Mouse (Mus musculus) kidney, adult 9 months (tissue): ENCODE data around the gene Boc.

Experiments used
- DNase-seq: peaks from one replicate; pipeline ENCODE4 v3.0.0; 2022

Gene Boc

DNA sequence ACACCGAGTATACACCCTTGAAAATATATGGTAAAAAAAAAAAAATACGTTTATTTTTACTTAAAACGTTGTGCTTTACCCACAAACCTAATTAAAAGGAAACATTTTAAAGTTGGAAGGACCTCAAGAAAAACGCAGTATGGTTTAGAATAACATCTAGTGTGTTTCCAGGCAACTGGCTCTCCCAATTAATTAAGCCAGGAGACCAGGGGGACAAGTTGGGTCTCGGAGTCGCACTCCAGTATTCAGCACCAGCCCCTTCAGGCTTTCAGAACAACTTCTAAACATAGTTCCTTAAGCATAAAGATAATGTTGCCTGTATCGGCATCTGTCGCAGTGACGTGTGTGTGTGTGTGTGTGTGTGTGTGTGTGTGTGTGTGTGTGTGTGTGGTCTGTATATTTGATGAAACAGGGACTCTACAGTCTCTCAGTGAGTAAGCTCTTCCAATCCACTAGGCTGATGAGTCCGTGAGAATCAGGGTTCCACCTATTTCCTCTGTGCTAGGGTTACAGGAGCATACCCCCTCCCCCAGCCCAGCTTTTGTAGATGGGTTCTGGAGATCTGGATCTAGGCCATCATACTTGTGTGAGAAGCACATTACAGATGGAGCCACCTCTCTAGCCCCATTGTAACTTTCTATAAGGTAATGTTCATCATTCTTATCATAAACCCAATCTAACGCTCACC is 31.3 kb downstream of the Boc start:
- no peak for DNase-seq

- DNase-seq, result no peak
Measured at GRCm38 (mm10) chr16:44526689-44527088, 32.0 kb downstream of the Boc start.

- no peak for DNase-seq
Measured at GRCm38 (mm10) chr16:44526044-44526443, 32.7 kb downstream of the Boc start.

GRCm38 (mm10) chr16:44523595-44523994 is 35.1 kb downstream of the Boc start:
- DNase-seq, result no peak

GRCm38 (mm10) chr16:44516498-44516897 is 42.2 kb downstream of the Boc start:
- no peak for DNase-seq

DNA sequence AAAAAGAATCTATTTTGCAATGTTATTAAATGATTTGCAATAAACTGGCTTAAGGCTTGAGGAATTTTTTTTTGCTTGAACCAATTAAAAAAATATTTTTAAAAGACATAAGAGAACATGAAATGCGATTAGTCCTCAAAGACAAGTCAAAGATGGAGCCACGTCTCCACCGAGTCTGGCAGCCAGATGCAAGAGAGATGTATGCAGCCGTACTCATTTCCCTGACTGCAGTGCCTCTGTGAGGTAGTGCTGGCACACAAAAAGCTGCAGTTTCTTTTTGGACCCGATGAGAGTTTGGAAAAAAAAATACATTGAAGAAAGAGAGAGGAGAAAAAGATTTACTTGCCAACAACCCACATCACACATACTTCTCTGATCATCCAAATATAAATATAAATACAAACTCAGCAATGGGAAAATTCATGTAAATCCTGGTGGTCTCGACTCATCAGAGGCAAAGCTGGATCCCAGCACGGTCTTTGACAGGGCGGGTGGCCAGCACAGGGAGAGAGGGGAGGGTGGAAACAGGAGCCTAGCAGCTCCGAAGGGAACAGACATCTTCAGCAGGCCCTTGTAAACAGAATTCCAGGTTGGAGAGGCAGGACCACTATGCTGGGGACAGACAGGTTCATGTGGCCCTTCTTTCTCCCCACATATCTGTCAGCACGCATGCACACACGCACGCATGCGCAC is 48.0 kb downstream of the Boc start:
- DNase-seq, result no peak

GRCm38 (mm10) chr16:44509458-44510344 is 49.0 kb downstream of the Boc start:
- DNase-seq, result no peak

DNA sequence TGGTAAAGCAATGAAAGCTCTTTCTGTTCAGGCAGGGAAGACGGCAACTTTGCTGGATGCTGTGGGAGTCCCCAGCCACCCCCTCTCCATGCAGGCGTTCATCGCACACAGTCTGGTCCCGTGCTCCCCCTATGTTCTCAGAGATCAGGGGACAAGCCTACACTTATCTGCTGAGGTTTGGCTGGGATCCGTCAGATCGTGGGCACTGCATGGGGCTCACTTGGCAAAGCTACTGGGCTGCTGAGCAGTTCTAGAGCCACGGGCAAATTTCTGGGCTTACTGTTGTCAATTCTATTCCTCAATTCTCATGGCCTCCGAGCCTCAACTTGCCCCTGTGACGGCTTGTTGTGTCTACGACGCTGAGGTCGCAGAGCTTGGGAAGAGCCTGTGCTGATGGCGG is 49.9 kb downstream of the Boc start:
- no peak for DNase-seq

DNA sequence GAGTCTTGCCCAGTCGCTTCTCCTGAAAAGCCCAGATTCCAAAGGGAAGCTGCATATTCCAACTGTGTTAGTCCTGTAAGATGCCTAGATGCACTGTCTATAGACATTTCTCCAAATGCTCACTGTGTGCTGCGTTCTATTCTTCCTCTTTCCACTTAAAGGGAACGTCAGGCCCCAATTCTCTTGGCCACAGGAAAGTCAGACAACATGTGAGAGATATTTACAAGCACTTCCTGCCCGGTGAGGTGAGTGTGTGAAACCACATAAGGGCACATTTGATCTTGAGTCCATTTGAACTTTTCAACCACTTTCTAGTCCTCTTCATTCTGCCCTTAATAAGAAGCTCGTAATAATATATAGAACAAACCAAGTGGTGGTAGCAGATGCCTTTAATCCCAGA is 50.7 kb downstream of the Boc start:
- DNase-seq, result no peak

DNA sequence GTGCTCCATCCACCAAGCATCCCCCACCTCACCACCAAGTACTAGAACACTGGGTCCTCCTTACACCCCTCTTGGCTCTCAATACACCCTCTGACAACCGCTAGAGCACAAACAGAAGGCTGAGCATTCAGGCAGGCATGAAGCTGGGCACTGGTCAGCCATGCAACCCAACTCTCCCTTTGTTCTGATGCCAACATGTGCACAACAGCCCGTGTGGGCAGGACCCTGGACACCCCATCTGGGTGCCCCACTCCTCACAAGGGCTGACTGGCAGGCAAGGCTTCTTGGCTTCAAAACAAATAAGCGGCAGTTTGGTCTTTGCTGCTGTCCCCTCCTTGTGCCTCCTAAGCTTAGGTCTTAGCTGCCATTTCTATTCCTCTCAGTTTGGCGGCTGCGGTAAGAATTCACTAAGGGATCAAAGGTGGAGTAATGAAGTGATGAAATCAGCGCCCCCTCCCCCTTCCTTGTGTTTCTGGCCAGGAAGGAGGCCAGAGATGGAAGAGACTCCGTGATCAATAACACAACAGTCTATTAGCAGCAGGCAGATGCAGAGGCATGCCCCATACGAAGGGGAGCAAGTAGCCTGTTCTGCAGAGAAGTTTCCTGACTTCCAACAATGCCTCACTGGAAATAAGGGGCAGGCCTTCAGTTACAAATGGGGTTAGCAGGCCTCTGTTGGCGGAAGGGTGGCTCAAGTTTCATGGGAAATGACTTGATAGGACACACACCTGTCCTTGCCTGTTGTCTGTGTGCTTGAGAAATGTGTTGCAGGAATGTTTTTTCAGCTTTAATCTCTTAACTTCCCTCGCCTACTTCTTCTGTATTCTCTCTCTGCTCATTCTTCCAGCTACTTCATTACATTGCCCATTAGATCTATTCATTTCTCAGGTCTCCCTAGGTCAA is 51.4 kb downstream of the Boc start:
- DNase-seq, result no peak

DNA sequence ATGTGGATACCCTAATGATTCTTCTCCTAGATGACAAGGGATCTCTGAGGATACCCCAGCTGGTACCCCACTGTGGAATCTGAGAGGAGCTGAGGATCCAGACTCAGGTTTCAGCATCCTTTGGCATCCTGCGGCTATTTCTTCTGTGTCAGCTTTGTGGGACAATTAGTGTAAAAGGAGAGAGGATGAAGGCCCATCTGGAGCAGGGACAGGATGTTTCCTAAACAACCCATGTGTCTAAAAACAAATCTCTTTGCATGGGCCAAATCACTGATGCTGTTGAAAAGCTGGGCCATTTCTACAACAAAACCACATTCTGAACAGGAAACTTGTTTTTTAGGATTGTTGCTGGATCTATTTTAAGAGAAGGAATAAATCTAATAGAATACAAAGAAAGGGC is 53.5 kb downstream of the Boc start:
- no peak for DNase-seq

GRCm38 (mm10) chr16:44502895-44503575 is 55.7 kb downstream of the Boc start:
- no peak for DNase-seq

DNA sequence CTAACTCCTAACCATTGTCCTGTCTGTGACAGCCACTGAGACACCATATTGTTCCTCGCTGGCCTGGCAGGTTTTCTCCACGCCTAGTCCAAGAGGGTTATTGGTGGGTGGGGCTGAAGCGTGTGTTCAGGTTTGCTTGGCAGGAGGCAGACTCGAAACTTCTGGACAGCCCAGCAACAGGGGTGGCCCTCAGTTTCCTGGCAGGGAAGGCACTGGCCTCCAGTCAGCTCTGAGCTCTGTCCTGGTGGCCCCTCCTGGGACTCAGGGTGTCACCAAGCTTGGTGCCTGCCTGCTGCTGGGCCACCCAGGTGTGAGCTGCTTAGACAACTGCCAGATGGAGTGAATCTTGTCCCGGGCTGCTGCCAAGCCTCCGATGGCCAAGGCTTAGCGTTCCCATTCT is 56.4 kb downstream of the Boc start:
- DNase-seq, result no peak

DNA sequence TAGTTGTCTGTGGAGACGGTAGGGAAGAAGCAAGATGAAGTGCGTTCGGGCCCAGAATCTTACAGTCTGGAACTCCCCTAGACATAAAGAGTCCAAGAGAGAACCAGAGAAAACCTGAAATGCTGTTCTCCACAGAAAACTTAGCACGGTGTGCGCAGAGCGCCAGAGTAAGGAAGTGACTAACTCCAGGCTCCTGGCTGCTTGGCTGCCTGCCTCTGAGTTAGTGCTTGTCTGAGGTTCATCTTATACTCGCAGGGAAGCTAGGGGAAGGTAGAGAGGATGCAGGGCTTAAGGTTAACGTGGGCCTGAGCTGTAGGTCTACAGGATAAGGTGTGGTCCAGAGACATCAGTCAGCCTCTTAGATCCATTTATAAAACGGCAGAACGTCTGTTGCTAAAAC is 56.9 kb downstream of the Boc start:
- no peak for DNase-seq

GRCm38 (mm10) chr16:44498447-44498846 is 60.2 kb downstream of the Boc start:
- DNase-seq, result no peak

DNA sequence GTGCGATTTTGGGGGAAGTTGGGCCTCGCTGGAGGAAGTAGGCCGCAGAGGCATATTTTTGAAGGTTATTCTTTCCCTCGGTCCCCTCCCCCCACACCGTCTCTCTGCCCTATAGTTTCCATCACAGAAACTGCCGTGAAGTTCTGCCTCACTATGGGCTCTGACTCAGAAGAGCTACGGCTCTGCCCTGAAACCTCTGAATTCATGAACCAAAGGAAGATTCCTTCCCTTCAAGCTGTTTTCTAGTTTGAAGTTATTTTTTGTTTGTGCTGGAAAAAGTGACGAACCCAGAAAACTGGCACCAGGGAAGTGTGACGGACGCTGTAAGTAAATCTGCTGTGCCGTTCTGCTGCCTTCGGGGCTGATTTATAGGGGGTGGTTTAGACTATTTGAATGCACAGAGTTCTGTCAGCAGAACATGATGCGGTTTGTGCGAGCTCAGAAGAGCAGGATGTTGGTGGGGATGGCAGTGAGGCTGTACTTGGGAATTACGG is 61.7 kb downstream of the Boc start:
- DNase-seq, result no peak

GRCm38 (mm10) chr16:44494441-44495108 is 64.1 kb downstream of the Boc start:
- peak; percentile 49 for DNase-seq

DNA sequence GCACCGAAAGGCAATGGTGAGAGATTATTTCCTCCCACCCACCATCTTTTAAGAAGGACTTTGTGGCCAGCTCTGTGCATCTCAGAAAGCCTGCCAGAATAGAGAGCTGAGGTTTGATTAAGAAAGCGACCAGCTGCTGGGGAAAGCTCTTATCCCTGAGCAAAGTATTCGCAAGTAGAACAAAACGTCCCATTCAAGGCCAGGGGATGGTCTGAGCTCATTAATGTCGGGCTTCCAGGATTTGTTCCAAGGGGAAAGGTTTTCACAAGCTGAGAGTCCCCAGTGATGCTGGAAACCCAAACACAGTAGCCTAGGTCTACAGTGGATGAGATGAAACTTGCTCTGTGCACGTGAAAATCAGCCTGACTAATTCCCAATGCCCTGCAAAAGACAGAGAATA is 64.8 kb downstream of the Boc start:
- no peak for DNase-seq

- DNase-seq, result no peak
Measured at GRCm38 (mm10) chr16:44492706-44493105, 66.0 kb downstream of the Boc start.

DNA sequence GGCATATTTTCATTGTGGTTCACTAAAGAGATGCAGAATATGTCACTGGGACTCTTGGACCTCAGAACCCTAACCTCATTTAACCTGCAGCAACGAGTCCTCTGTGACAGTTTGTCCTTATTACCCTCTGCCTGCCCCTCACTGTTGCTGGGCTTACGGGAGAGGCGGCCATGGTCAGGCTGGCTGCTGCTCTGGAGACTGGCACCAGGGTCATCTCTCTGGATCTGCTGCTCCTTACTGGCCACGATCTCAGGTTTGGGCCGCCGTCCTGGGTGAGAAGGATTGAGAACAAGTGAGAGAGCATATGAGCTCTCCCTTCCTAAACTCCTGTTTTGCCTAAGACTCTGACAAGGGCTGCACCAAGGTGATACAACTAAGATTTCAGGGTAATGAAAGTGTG is 66.5 kb downstream of the Boc start:
- no peak for DNase-seq

DNA sequence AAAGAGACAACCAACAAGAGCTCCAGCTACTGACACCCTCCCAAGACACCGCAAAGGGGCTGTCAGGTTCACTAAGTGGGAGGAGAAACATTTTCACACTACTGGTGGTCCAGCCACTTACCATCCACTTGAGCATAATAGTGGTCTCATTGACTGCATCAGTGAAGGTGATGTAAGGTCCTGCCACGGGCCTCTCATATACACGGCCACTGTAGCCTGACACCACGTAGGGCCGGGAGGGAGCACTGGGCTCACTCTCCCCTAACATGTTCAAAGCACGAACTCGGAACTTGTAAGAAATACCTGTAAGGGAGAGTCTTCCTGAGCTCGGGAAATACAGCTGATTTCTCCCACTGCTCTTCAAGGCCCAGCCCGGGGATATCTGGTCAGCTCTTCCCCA is 67.6 kb downstream of the Boc start:
- DNase-seq, result no peak
